Mouse (Mus musculus): ENCODE data around the gene Mipep.

DNA sequence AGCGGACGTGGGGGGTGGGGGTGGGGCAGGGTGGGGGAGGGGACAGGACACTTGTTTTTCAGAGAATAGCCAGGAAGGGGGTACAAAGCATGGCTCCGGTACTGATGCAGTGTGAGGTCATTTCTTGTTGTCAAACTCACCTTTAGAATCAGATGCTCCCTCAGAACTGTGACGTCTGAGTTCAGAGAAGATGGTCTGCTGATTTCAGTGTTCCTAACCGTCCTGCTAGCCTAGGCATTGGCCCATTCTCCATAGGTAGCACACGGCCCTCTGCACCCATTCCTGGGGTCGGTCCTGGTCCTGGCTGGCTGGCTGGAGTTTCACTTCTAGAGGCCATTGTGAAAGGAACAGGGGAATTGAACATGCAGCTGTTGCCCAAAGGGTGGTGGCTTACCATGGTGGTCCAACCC is 47.2 kb upstream of the Mipep start:
- TF ChIP-seq CTCF (IDR thresholded peaks at IDR 0.05; ENCODE audit: low read depth, low read length) (no peak), POLR2A (IDR thresholded peaks at IDR 0.05; ENCODE audit: borderline replicate concordance, low read depth, low read length) (no peak)

Data from bone marrow macrophage, adult 2 months (primary cell).